Mouse (Mus musculus): ENCODE data around the gene Tor4a.

DNA sequence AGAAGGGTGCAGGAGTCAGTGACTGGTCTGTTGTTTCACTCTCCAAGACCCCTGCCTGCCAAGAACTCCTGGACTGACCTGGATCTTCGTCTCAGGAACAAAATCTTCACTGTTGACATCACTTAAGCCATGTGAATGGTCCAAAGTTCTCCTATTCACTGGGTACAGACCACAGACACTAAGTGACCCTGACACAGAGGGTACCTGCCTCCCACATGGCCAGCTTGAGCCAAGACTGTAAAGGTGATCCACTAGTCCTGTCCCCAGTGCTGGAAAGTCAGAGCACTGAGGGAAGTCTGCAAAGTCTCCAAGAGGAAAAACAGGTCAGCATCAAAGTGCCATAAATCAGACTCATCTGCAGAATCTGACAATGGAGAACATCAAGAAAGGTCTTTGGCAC lies 10.9 kb upstream of the Tor4a start:
- no peak for TF ChIP-seq POLR2A (IDR thresholded peaks at IDR 0.05; ENCODE audit: control insufficient read depth, extremely low read depth, insufficient read depth, low read length, poor library complexity)
- TF ChIP-seq CTCF (IDR thresholded peaks at IDR 0.05; ENCODE audit: borderline replicate concordance, control insufficient read depth, extremely low read depth, insufficient read depth, low read length, poor library complexity): no peak
